Mouse (Mus musculus): ENCODE data around the gene Mymx.

GRCm38 (mm10) chr17:45642701-45643100 lies 40.8 kb upstream of the Mymx start:
- TF ChIP-seq CTCF (conservative IDR thresholded peaks at IDR 0.05; ENCODE audit: low read length) (peak; percentile 77), NANOG (IDR thresholded peaks at IDR 0.05; ENCODE audit: borderline replicate concordance, low read length) (no peak)
